Mouse (Mus musculus) ES-Bruce4 (cell line): ENCODE results near the gene Rbm4b. TPM values are rescaled to one million over a fixed set of nuclear protein-coding genes. Genes with fewer than 3 reads are reported as not detected.

Experiments used
- H3K27ac ChIP-seq: 2 replicates; pipeline ENCODE4 v1.5.1; 2012; ENCODE audit warnings: low read length, inconsistent platforms; ENCODE audit not compliant: insufficient read depth
- H3K27me3 ChIP-seq: 2 replicates; pipeline ENCODE4 v1.6.1; 2012; ENCODE audit warnings: mild to moderate bottlenecking, low read length, inconsistent platforms; ENCODE audit not compliant: control insufficient read depth, poor library complexity, insufficient read depth, severe bottlenecking
- H3K36me3 ChIP-seq: 2 replicates; pipeline ENCODE4 v1.6.1; 2012; ENCODE audit warnings: inconsistent platforms, mild to moderate bottlenecking, low read length, moderate library complexity; ENCODE audit not compliant: control insufficient read depth, poor library complexity, insufficient read depth, severe bottlenecking
- H3K4me1 ChIP-seq: one replicate; pipeline ENCODE4 v1.8.1; 2011; ENCODE audit warnings: low read length; ENCODE audit not compliant: control insufficient read depth, insufficient read depth
- H3K4me3 ChIP-seq: 2 replicates; pipeline ENCODE4 v1.5.1; 2011; ENCODE audit warnings: low read depth, mild to moderate bottlenecking, low read length
- H3K9ac ChIP-seq: 2 replicates; pipeline ENCODE4 v1.6.1; 2012; ENCODE audit warnings: low read depth, mild to moderate bottlenecking, inconsistent platforms; ENCODE audit not compliant: poor library complexity, severe bottlenecking
- H3K9me3 ChIP-seq: replicated peaks from 2 replicates; pipeline ENCODE4 v1.6.1; 2012; ENCODE audit warnings: mild to moderate bottlenecking, low read length, inconsistent platforms; ENCODE audit not compliant: control insufficient read depth, poor library complexity, insufficient read depth, severe bottlenecking
- CTCF ChIP-seq: IDR thresholded peaks from one replicate; pipeline ENCODE4 v1.8.1; 2011; ENCODE audit warnings: low read depth, low read length
- EP300 ChIP-seq: IDR thresholded peaks from 2 replicates; pipeline ENCODE4 v1.6.1; 2011; ENCODE audit warnings: low read depth, low read length; ENCODE audit not compliant: insufficient read depth
- POLR2A ChIP-seq: IDR thresholded peaks from one replicate; pipeline ENCODE4 v1.8.1; 2011; ENCODE audit warnings: low read length; ENCODE audit not compliant: insufficient read depth
- polyA plus RNA-seq: library from polyadenylated mRNA; stranded (reverse); fragments of >200 nt; gene quantifications from 2 replicates; pipeline ENCODE4 v1.2.4, GENCODE M21; 2011; ENCODE audit warnings: low read depth; ENCODE audit not compliant: missing spikeins, insufficient read depth, insufficient read length

Rbm4b gene
- polyA plus RNA-seq, 1 experiment, result 7.4 TPM

- H3K27ac ChIP-seq, result no peak overlapping the region
- H3K36me3 ChIP-seq, result peaks cover 67% of the 10 kb centered on the region
- TF ChIP-seq CTCF, result peak; percentile 18
- no peak for TF ChIP-seq EP300
- no peak for TF ChIP-seq POLR2A
- no peaks in the 10 kb centered on the region for H3K9me3 ChIP-seq
- H3K27me3 ChIP-seq, result no peaks in the 10 kb centered on the region
- H3K9ac ChIP-seq, result no peak overlapping the region
- no peak overlapping the region for H3K4me3 ChIP-seq
- H3K4me1 ChIP-seq, result no peaks in the 10 kb centered on the region
Measured at GRCm38 (mm10) chr19:4762876-4763275, 6.6 kb downstream of the Rbm4b start.

- H3K27ac ChIP-seq, result no peak overlapping the region
- no peaks in the 10 kb centered on the region for H3K9me3 ChIP-seq
- no peak for TF ChIP-seq POLR2A
- TF ChIP-seq CTCF, result no peak
- TF ChIP-seq EP300, result no peak
- peaks cover 77% of the 10 kb centered on the region for H3K36me3 ChIP-seq
- H3K4me3 ChIP-seq, result no peak overlapping the region
- H3K4me1 ChIP-seq, result no peaks in the 10 kb centered on the region
- H3K27me3 ChIP-seq, result no peaks in the 10 kb centered on the region
- no peak overlapping the region for H3K9ac ChIP-seq
Measured at GRCm38 (mm10) chr19:4767507-4768148, 11.3 kb downstream of the Rbm4b start.

- H3K36me3 ChIP-seq, result peaks cover 79% of the 10 kb centered on the region
- H3K4me1 ChIP-seq, result no peaks in the 10 kb centered on the region
- no peak overlapping the region for H3K4me3 ChIP-seq
- H3K27ac ChIP-seq, result no peak overlapping the region
- H3K27me3 ChIP-seq, result no peaks in the 10 kb centered on the region
- no peaks in the 10 kb centered on the region for H3K9me3 ChIP-seq
- TF ChIP-seq CTCF, result no peak
- no peak for TF ChIP-seq POLR2A
- no peak for TF ChIP-seq EP300
- H3K9ac ChIP-seq, result no peak overlapping the region; the same call in 1 of the 2 replicates
Measured at GRCm38 (mm10) chr19:4772785-4773184, 16.5 kb downstream of the Rbm4b start.

GRCm38 (mm10) chr19:4782891-4783290, 26.6 kb downstream of the Rbm4b start:
- Histone ChIP-seq H3K27ac (no peak overlapping the region), H3K36me3 (peaks cover 90% of the 10 kb centered on the region), H3K9ac (no peak overlapping the region), H3K4me1 (peaks cover 2% of the 10 kb centered on the region), H3K4me3 (no peak overlapping the region), H3K9me3 (no peaks in the 10 kb centered on the region), H3K27me3 (no peaks in the 10 kb centered on the region)
- TF ChIP-seq POLR2A (no peak), EP300 (no peak), CTCF (no peak)

- Histone ChIP-seq H3K27me3 (no peaks in the 10 kb centered on the region), H3K9me3 (no peaks in the 10 kb centered on the region), H3K36me3 (peaks cover 90% of the 10 kb centered on the region), H3K4me3 (no peak overlapping the region; the same call in 1 of the 2 replicates), H3K27ac (peak overlapping the region; percentile 44), H3K9ac (peak overlapping the region; percentile 44; the same call in 1 of the 2 replicates), H3K4me1 (peaks cover 4% of the 10 kb centered on the region)
- TF ChIP-seq POLR2A (no peak), EP300 (no peak), CTCF (no peak)
Measured at GRCm38 (mm10) chr19:4785206-4785605, 28.9 kb downstream of the Rbm4b start.

- no peaks in the 10 kb centered on the region for H3K27me3 ChIP-seq
- no peak overlapping the region for H3K27ac ChIP-seq
- no peak overlapping the region for H3K9ac ChIP-seq
- peaks cover 4% of the 10 kb centered on the region for H3K4me1 ChIP-seq
- no peak overlapping the region for H3K4me3 ChIP-seq
- TF ChIP-seq EP300 (no peak), CTCF (no peak), POLR2A (no peak)
- H3K9me3 ChIP-seq, result no peaks in the 10 kb centered on the region
- peaks cover 93% of the 10 kb centered on the region for H3K36me3 ChIP-seq
Measured at GRCm38 (mm10) chr19:4786313-4786712, 30.0 kb downstream of the Rbm4b start.
